Mouse (Mus musculus): ENCODE data around the gene Ccng2.

DNA sequence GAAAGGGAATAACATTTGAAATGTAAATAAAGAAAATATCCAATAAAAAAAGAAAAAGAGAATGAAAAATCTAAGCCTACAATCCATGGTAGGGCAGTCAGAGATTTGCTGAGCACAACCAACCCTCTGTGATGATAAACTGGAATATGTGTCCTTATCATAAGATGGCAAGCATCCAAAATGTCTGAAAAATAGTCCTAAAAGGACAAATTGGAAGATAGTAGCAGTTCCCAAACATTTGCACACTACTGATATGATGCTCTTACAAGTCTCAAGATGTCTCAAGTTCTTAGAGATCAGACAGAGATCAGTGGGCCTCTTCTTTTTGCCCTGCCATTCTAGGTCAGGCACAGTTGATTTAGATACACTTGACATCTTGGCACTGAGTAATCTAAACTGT is 7.7 kb upstream of the Ccng2 start:
- TF ChIP-seq CTCF (IDR thresholded peaks at IDR 0.05; ENCODE audit: low read depth) (no peak), EP300 (IDR thresholded peaks at IDR 0.05; ENCODE audit: low read depth) (no peak)

Measured in liver, postnatal 0 days (tissue).